Mouse (Mus musculus) lung, postnatal 0 days (tissue): Measurements from ENCODE around the gene Minar1. TPM values are rescaled to one million over a fixed set of nuclear protein-coding genes. Genes with fewer than 3 reads are reported as not detected.

Experiments used
- ATAC-seq: fragments of 200-750 bp; cut with Nextera tagmentation; 2 replicates; pipeline ENCODE4 v1.8.0; 2017; ENCODE audit warnings: moderate library complexity
- DNase-seq: peaks from one replicate; pipeline ENCODE4 v3.0.0-alpha.2; 2016; ENCODE audit warnings: low spot score
- H3K27ac ChIP-seq: fragments of 300-500 bp; sonication (generic); 2 replicates; pipeline ENCODE4 v1.5.1; 2014; ENCODE audit warnings: antibody characterized with exemption, mild to moderate bottlenecking, low read length, mixed read lengths
- H3K27me3 ChIP-seq: fragments of 300-500 bp; sonication (generic); replicated peaks from 2 replicates; pipeline ENCODE4 v1.6.1; 2014; ENCODE audit warnings: low read length, mixed read lengths; ENCODE audit not compliant: insufficient read depth
- H3K36me3 ChIP-seq: fragments of 300-500 bp; sonication (generic); 2 replicates; pipeline ENCODE4 v1.6.1; 2014; ENCODE audit warnings: low read length, mixed read lengths; ENCODE audit not compliant: insufficient read depth
- H3K4me1 ChIP-seq: fragments of 300-500 bp; sonication (generic); 2 replicates; pipeline ENCODE4 v1.6.1; 2014; ENCODE audit warnings: antibody characterized with exemption, low read depth, low read length, mixed read lengths; ENCODE audit not compliant: insufficient read depth
- H3K4me2 ChIP-seq: fragments of 300-500 bp; sonication (generic); replicated peaks from 2 replicates; pipeline ENCODE4 v1.6.1; 2014; ENCODE audit warnings: low read depth, mild to moderate bottlenecking, low read length, moderate library complexity, mixed read lengths
- H3K4me3 ChIP-seq: fragments of 300-500 bp; sonication (generic); 2 replicates; pipeline ENCODE4 v1.5.1; 2014; ENCODE audit warnings: low read depth, low read length
- H3K9ac ChIP-seq: fragments of 300-500 bp; sonication (generic); replicated peaks from 2 replicates; pipeline ENCODE4 v1.6.1; 2014; ENCODE audit warnings: low read depth, mild to moderate bottlenecking
- H3K9me3 ChIP-seq: fragments of 300-500 bp; sonication (generic); 2 replicates; pipeline ENCODE4 v1.6.1; 2016; ENCODE audit warnings: low read length, mixed read lengths
- CTCF ChIP-seq: IDR thresholded peaks from 2 replicates; pipeline ENCODE4 v1.5.1; 2016; ENCODE audit warnings: antibody characterized with exemption, mild to moderate bottlenecking
- EP300 ChIP-seq: IDR thresholded peaks from 2 replicates; pipeline ENCODE4 v1.6.1; 2016; ENCODE audit warnings: antibody characterized with exemption, mild to moderate bottlenecking, control low read depth
- WGBS: fragments of 180-500 bp; shearing (Covaris S2); extraction: QIAGEN DNeasy Blood & Tissue Kit; methylation state at CpG from one replicate; pipeline ENCODE4 v1.1.7; 2014; 5-methylcytosine and 5-hydroxymethylcytosine counted together
- polyA plus RNA-seq: library from polyadenylated mRNA; unstranded; fragments of >200 nt; fragmentation: Nextera tagmentation; extraction: Ambion mirVana; gene quantifications from 2 replicates; pipeline ENCODE4 v1.2.1, GENCODE M21; 2015

Minar1 gene
- not detected in 2 replicates for polyA plus RNA-seq

GRCm38 (mm10) chr9:89623006-89623760 is at the start of gene Minar1:
Minar1 (minus strand) TSS chr9:89623125.
- Histone ChIP-seq H3K9ac (no peak within 1 kb of the TSS), H3K4me3 (peak within 1 kb of the TSS; percentile 14; the same call in 1 of the 2 replicates), H3K9me3 (no peaks in the 10 kb centered on the region), H3K36me3 (no peaks in the 10 kb centered on the region), H3K27ac (no peak within 1 kb of the TSS), H3K27me3 (peaks cover 19% of the 10 kb centered on the region; the same call in 1 of the 2 replicates), H3K4me1 (0 out of 2 replicates have a peak, but pooled peaks cover 9% of the 10 kb centered on the region), H3K4me2 (peak within 1 kb of the TSS; percentile 48)
- 3% methylated on average over 26 of the region's 27 CpGs for WGBS
- ATAC-seq (peak; percentile 57; the same call in 1 of the 2 replicates), DNase-seq (peak; percentile 37)
- TF ChIP-seq CTCF (peak; percentile 29; the same call in 1 of the 2 replicates), EP300 (no peak)

GRCm38 (mm10) chr9:89669878-89670277 is 47.0 kb upstream of the Minar1 start:
- Histone ChIP-seq H3K9me3 (no peaks in the 10 kb centered on the region), H3K27ac (no peak overlapping the region), H3K36me3 (no peaks in the 10 kb centered on the region), H3K4me3 (no peak overlapping the region), H3K4me2 (no peak overlapping the region), H3K4me1 (no peaks in the 10 kb centered on the region), H3K27me3 (no peaks in the 10 kb centered on the region), H3K9ac (no peak overlapping the region)
- DNase-seq, result no peak
- TF ChIP-seq EP300 (no peak), CTCF (no peak)
- ATAC-seq, result no peak
- WGBS, result 69% methylated on average over 4 of the region's 4 CpGs

- no peak for ATAC-seq
- Histone ChIP-seq H3K4me2 (no peak overlapping the region), H3K4me1 (no peaks in the 10 kb centered on the region), H3K4me3 (no peak overlapping the region), H3K27ac (no peak overlapping the region), H3K27me3 (no peaks in the 10 kb centered on the region), H3K36me3 (no peaks in the 10 kb centered on the region), H3K9me3 (no peaks in the 10 kb centered on the region), H3K9ac (no peak overlapping the region)
- no peak for DNase-seq
- TF ChIP-seq CTCF (no peak), EP300 (no peak)
- 65% methylated on average over 4 of the region's 4 CpGs for WGBS
Observed at GRCm38 (mm10) chr9:89667306-89667942, 44.5 kb upstream of the Minar1 start.

GRCm38 (mm10) chr9:89650913-89651312 is 28.0 kb upstream of the Minar1 start:
- no peak overlapping the region for H3K27ac ChIP-seq
- no peaks in the 10 kb centered on the region for H3K27me3 ChIP-seq
- H3K36me3 ChIP-seq, result no peaks in the 10 kb centered on the region
- no peaks in the 10 kb centered on the region for H3K4me1 ChIP-seq
- H3K9me3 ChIP-seq, result no peaks in the 10 kb centered on the region
- H3K9ac ChIP-seq, result no peak overlapping the region
- no peak overlapping the region for H3K4me2 ChIP-seq
- no peak for ATAC-seq
- no peak for DNase-seq
- TF ChIP-seq EP300, result no peak
- no peak for TF ChIP-seq CTCF
- no peak overlapping the region for H3K4me3 ChIP-seq
- WGBS, result 71% methylated on average over 6 of the region's 6 CpGs

GRCm38 (mm10) chr9:89637453-89637852 is 14.5 kb upstream of the Minar1 start:
- Histone ChIP-seq H3K9me3 (no peaks in the 10 kb centered on the region), H3K4me2 (no peak overlapping the region), H3K27me3 (no peaks in the 10 kb centered on the region), H3K36me3 (no peaks in the 10 kb centered on the region), H3K4me1 (no peaks in the 10 kb centered on the region), H3K9ac (no peak overlapping the region), H3K4me3 (no peak overlapping the region), H3K27ac (no peak overlapping the region)
- DNase-seq (no peak), ATAC-seq (no peak)
- WGBS, result 64% methylated on average over 3 of the region's 3 CpGs
- no peak for TF ChIP-seq CTCF
- TF ChIP-seq EP300, result no peak

GRCm38 (mm10) chr9:89622296-89623005 is 474 bp downstream of the Minar1 start:
- ATAC-seq (no peak), DNase-seq (no peak)
- Histone ChIP-seq H3K4me1 (0 out of 2 replicates have a peak, but pooled peaks cover 9% of the 10 kb centered on the region), H3K4me2 (peak overlapping the region; percentile 48), H3K27me3 (peaks cover 19% of the 10 kb centered on the region; the same call in 1 of the 2 replicates), H3K27ac (no peak overlapping the region), H3K9me3 (no peaks in the 10 kb centered on the region), H3K9ac (no peak overlapping the region), H3K36me3 (no peaks in the 10 kb centered on the region), H3K4me3 (peak overlapping the region; percentile 14; the same call in 1 of the 2 replicates)
- no peak for TF ChIP-seq CTCF
- no peak for TF ChIP-seq EP300
- WGBS, result under 1% methylated on average over 35 of the region's 42 CpGs
